Mouse (Mus musculus) erythroblast, embryonic 14.5 days (primary cell): Measurements from ENCODE around the gene Gm36210.

Source experiments
- GATA1 ChIP-seq: IDR thresholded peaks from 2 replicates; pipeline ENCODE4 v1.6.1; 2012; ENCODE audit warnings: low read length, inconsistent platforms, mixed read lengths
- TAL1 ChIP-seq: IDR thresholded peaks from 3 replicates; pipeline ENCODE4 v1.6.1; 2012; ENCODE audit warnings: low read length, inconsistent platforms, mixed read lengths

- TF ChIP-seq TAL1 (no peak), GATA1 (no peak)
Observed at GRCm38 (mm10) chr7:4856508-4856907, 49.8 kb downstream of the Gm36210 start.
